Mouse (Mus musculus) cerebellum, adult 2 months (tissue): ENCODE measurements around the gene Letmd1. TPM values are rescaled to one million over a fixed set of nuclear protein-coding genes. Genes with fewer than 3 reads are reported as not detected.

Experiments used
- DNase-seq, 2 experiments: peaks; one replicate each; pipeline ENCODE4 v3.0.0; 2021
- H3K27ac ChIP-seq: fragments of 200-500 bp; 2 replicates; pipeline ENCODE4 v1.5.1; 2012; ENCODE audit warnings: low read length, control low read depth, inconsistent platforms; ENCODE audit not compliant: insufficient read depth
- H3K27me3 ChIP-seq: fragments of 200-500 bp; 2 replicates; pipeline ENCODE4 v1.6.1; 2012; ENCODE audit warnings: inconsistent platforms, mild to moderate bottlenecking, low read length, moderate library complexity; ENCODE audit not compliant: control insufficient read depth, insufficient read depth
- H3K4me1 ChIP-seq: fragments of 200-500 bp; 2 replicates; pipeline ENCODE4 v1.6.1; 2011; ENCODE audit warnings: low read length; ENCODE audit not compliant: control insufficient read depth, insufficient read depth
- H3K4me3 ChIP-seq: fragments of 200-500 bp; replicated peaks from 2 replicates; pipeline ENCODE3; 2011; ENCODE audit warnings: mild to moderate bottlenecking, low read depth, low read length, control low read depth; ENCODE audit not compliant: insufficient read depth
- CTCF ChIP-seq: fragments of 200-500 bp; IDR thresholded peaks from 2 replicates; pipeline ENCODE4 v1.5.1; 2011; ENCODE audit warnings: low read depth, mild to moderate bottlenecking, control low read depth, low read length, moderate library complexity, borderline replicate concordance; ENCODE audit not compliant: insufficient read depth
- POLR2A ChIP-seq: fragments of 200-500 bp; IDR thresholded peaks from 2 replicates; pipeline ENCODE4 v1.6.1; 2011; ENCODE audit warnings: low read length, control low read depth, borderline replicate concordance; ENCODE audit not compliant: insufficient read depth
- WGBS: fragments of 180-500 bp; shearing (Covaris S2); methylation state at CpG from one replicate; pipeline ENCODE4 v1.1.7; 2018; 5-methylcytosine and 5-hydroxymethylcytosine counted together
- polyA plus RNA-seq: library from polyadenylated mRNA; depleted of rRNA; stranded (reverse); fragments of >200 nt; gene quantifications from 2 replicates; pipeline ENCODE4 v1.2.3, GENCODE M21; 2012

The Letmd1 gene
- polyA plus RNA-seq, 1 experiment: 67.0 TPM

- no peak overlapping the region for H3K4me3 ChIP-seq
- no peaks in the 10 kb centered on the region for H3K27me3 ChIP-seq
- H3K4me1 ChIP-seq: no peaks in the 10 kb centered on the region
- no peak for DNase-seq
- H3K27ac ChIP-seq: no peak overlapping the region
- 49% methylated on average over 7 of the region's 7 CpGs for WGBS
- no peak for TF ChIP-seq POLR2A
- TF ChIP-seq CTCF: no peak
These were observed 12.3 kb upstream of the Letmd1 start for GRCm38 (mm10) chr15:100456356-100456991.

GRCm38 (mm10) chr15:100457340-100457739 lies 11.5 kb upstream of the Letmd1 start:
- Histone ChIP-seq H3K4me3 (no peak overlapping the region), H3K4me1 (no peaks in the 10 kb centered on the region), H3K27me3 (no peaks in the 10 kb centered on the region), H3K27ac (no peak overlapping the region)
- TF ChIP-seq CTCF: peak; percentile 91
- TF ChIP-seq POLR2A: no peak
- WGBS: 7% methylated on average over 17 of the region's 17 CpGs
- peak; percentile 60 to 76 for DNase-seq

- 39% methylated on average over 10 of the region's 10 CpGs for WGBS
- H3K4me1 ChIP-seq: no peaks in the 10 kb centered on the region
- H3K27ac ChIP-seq: no peak overlapping the region
- no peaks in the 10 kb centered on the region for H3K27me3 ChIP-seq
- no peak overlapping the region for H3K4me3 ChIP-seq
- TF ChIP-seq POLR2A (no peak), CTCF (peak; percentile 63)
- peak; percentile 58 to 64 for DNase-seq
These were observed 10.8 kb upstream of the Letmd1 start for GRCm38 (mm10) chr15:100458055-100458454.

GRCm38 (mm10) chr15:100460942-100461341 lies 7.9 kb upstream of the Letmd1 start:
- 29% methylated on average over 12 of the region's 12 CpGs for WGBS
- DNase-seq: no peak
- no peak overlapping the region for H3K4me3 ChIP-seq
- H3K27me3 ChIP-seq: no peaks in the 10 kb centered on the region
- TF ChIP-seq POLR2A (no peak), CTCF (no peak)
- H3K4me1 ChIP-seq: no peaks in the 10 kb centered on the region
- H3K27ac ChIP-seq: no peak overlapping the region

GRCm38 (mm10) chr15:100461646-100462045 lies 7.2 kb upstream of the Letmd1 start:
- no peak overlapping the region for H3K4me3 ChIP-seq
- H3K27me3 ChIP-seq: no peaks in the 10 kb centered on the region
- no peak for DNase-seq
- TF ChIP-seq CTCF: no peak
- TF ChIP-seq POLR2A: no peak
- no peak overlapping the region for H3K27ac ChIP-seq
- WGBS: 84% methylated on average over 9 of the region's 9 CpGs
- H3K4me1 ChIP-seq: no peaks in the 10 kb centered on the region

GRCm38 (mm10) chr15:100462086-100462485 lies 6.7 kb upstream of the Letmd1 start:
- Histone ChIP-seq H3K4me3 (no peak overlapping the region), H3K4me1 (no peaks in the 10 kb centered on the region), H3K27me3 (no peaks in the 10 kb centered on the region), H3K27ac (no peak overlapping the region)
- DNase-seq: no peak
- no peak for TF ChIP-seq CTCF
- no peak for TF ChIP-seq POLR2A
- WGBS: 53% methylated on average over 5 of the region's 5 CpGs

GRCm38 (mm10) chr15:100463712-100464111 lies 5.1 kb upstream of the Letmd1 start:
- no peaks in the 10 kb centered on the region for H3K4me1 ChIP-seq
- TF ChIP-seq POLR2A (no peak), CTCF (peak; percentile 60; the same call in 1 of the 2 replicates)
- 23% methylated on average over 6 of the region's 6 CpGs for WGBS
- no peak overlapping the region for H3K27ac ChIP-seq
- no peak overlapping the region for H3K4me3 ChIP-seq
- peak; percentile 55 to 64 for DNase-seq
- H3K27me3 ChIP-seq: no peaks in the 10 kb centered on the region

- no peak for TF ChIP-seq POLR2A
- 85% methylated on average over 2 of the region's 2 CpGs for WGBS
These were observed 3.4 kb upstream of the Letmd1 start for GRCm38 (mm10) chr15:100465432-100465831.

GRCm38 (mm10) chr15:100467738-100468137 lies 1.1 kb upstream of the Letmd1 start:
- H3K4me1 ChIP-seq: no peaks in the 10 kb centered on the region; the same call in 1 of the 2 replicates
- no peak for DNase-seq
- TF ChIP-seq CTCF (no peak), POLR2A (no peak)
- no peak overlapping the region for H3K27ac ChIP-seq
- H3K4me3 ChIP-seq: no peak overlapping the region
- no peaks in the 10 kb centered on the region for H3K27me3 ChIP-seq
- 21% methylated on average over 8 of the region's 8 CpGs for WGBS

More at GRCm38 (mm10) chr15:100465432-100465831, 3.4 kb upstream of the Letmd1 start:
- Histone ChIP-seq H3K27ac (no peak overlapping the region), H3K4me3 (no peak overlapping the region), H3K4me1 (no peaks in the 10 kb centered on the region; the same call in 1 of the 2 replicates), H3K27me3 (no peaks in the 10 kb centered on the region)
- no peak for DNase-seq
